Mouse (Mus musculus) bone marrow macrophage, adult 2 months (primary cell): Measurements from ENCODE around the gene A4galt.

ENCODE experiments used
- CTCF ChIP-seq: IDR thresholded peaks from 2 replicates; pipeline ENCODE4 v1.5.1; 2012; ENCODE audit warnings: low read depth, mild to moderate bottlenecking, low read length, moderate library complexity
- POLR2A ChIP-seq: IDR thresholded peaks from 2 replicates; pipeline ENCODE4 v1.6.1; 2012; ENCODE audit warnings: mild to moderate bottlenecking, low read depth, low read length, borderline replicate concordance

GRCm38 (mm10) chr15:83273017-83273416 lies 21.4 kb upstream of the A4galt start:
- no peak for TF ChIP-seq POLR2A
- TF ChIP-seq CTCF, result no peak
